ENCODE assay signal across 30 mouse cellular contexts in genomic region chr2:91295895-91296294, GRCm38 (mm10). TPM values are rescaled to one million over a fixed set of nuclear protein-coding genes. Genes with fewer than 3 reads are reported as not detected.
"Had no signal": no experiment of that assay in that cellular context is flagged by ENCODE, and none has a peak within 500 bp of the region (broad histone marks: within the 10 kb centered on the region; RNA-seq: fewer than 3 reads in every experiment).

No protein-coding gene starts in this region.

- DNase-seq: left cerebral cortex, postnatal 4 days; liver, embryonic 13.5 days; liver, postnatal 0 days; lung, adult 18-20 months; lung, adult 2 months; lung, embryonic 14.5 days; lung, postnatal 10 days; lung, postnatal 14 days; lung, postnatal 36 days; lung, postnatal 4 days; midbrain, embryonic 14.5 days had no signal

- H3K27me3 ChIP-seq: limb, embryonic 12.5 days; limb, embryonic 13.5 days; limb, embryonic 15.5 days; liver, embryonic 12.5 days; liver, embryonic 13.5 days; liver, embryonic 15.5 days; lung, embryonic 15.5 days; midbrain, embryonic 12.5 days; midbrain, embryonic 13.5 days; midbrain, embryonic 15.5 days; neural tube, embryonic 12.5 days had no signal

- H3K4me2 ChIP-seq: limb, embryonic 12.5 days; limb, embryonic 13.5 days; limb, embryonic 15.5 days; liver, embryonic 11.5 days; liver, embryonic 12.5 days; liver, embryonic 13.5 days; liver, embryonic 15.5 days; lung, embryonic 14.5 days; lung, embryonic 15.5 days; midbrain, embryonic 11.5 days; midbrain, embryonic 12.5 days; midbrain, embryonic 13.5 days; midbrain, embryonic 15.5 days; neural tube, embryonic 12.5 days had no signal

- H3K4me3 ChIP-seq: left cerebral cortex, adult 2 months; limb, embryonic 10.5 days; limb, embryonic 12.5 days; limb, embryonic 13.5 days; limb, embryonic 15.5 days; liver, embryonic 12.5 days; liver, embryonic 13.5 days; liver, embryonic 15.5 days; lung, embryonic 15.5 days; megakaryocyte, embryonic 14.5 days; midbrain, embryonic 10.5 days; midbrain, embryonic 12.5 days; midbrain, embryonic 13.5 days; midbrain, embryonic 15.5 days; neural tube, embryonic 12.5 days had no signal

- H3K36me3 ChIP-seq: limb, embryonic 10.5 days; limb, embryonic 12.5 days; limb, embryonic 13.5 days; limb, embryonic 15.5 days; liver, embryonic 12.5 days; liver, embryonic 13.5 days; liver, embryonic 15.5 days; lung, embryonic 15.5 days; midbrain, embryonic 12.5 days; midbrain, embryonic 13.5 days; midbrain, embryonic 15.5 days; neural tube, embryonic 12.5 days had no signal

RNA-seq across cellular contexts. Expression of gene Pacsin3, which starts 40.1 kb away (rescaled TPM):
- total RNA-seq: megakaryocyte progenitor cell, adult 5-6 weeks; megakaryocyte-erythroid progenitor cell, adult 5-6 weeks; monocyte, adult 5-6 weeks had no signal
